Mouse (Mus musculus): Measurements from ENCODE around the gene Ccdc194.

Ccdc194 gene

GRCm38 (mm10) chr8:71525226-71526050, at the start of gene Ccdc194:
TSS of gene Ccdc194 (minus strand) at chr8:71525711.
- DNase-seq (ENCODE audit: low spot score) = no peak

GRCm38 (mm10) chr8:71575020-71575419, 49.5 kb upstream of the Ccdc194 start:
- no peak for DNase-seq (ENCODE audit: low spot score)

GRCm38 (mm10) chr8:71574426-71574825, 48.9 kb upstream of the Ccdc194 start:
- no peak for DNase-seq (ENCODE audit: low spot score)

GRCm38 (mm10) chr8:71572847-71573633, 47.5 kb upstream of the Ccdc194 start:
- peak; percentile 53 for DNase-seq (ENCODE audit: low spot score)

GRCm38 (mm10) chr8:71572077-71572476, 46.6 kb upstream of the Ccdc194 start:
- no peak for DNase-seq (ENCODE audit: low spot score)

GRCm38 (mm10) chr8:71570291-71570954, 44.9 kb upstream of the Ccdc194 start:
- DNase-seq (ENCODE audit: low spot score) = peak; percentile 94

GRCm38 (mm10) chr8:71569366-71570290, 44.1 kb upstream of the Ccdc194 start:
- peak; percentile 80 for DNase-seq (ENCODE audit: low spot score)

- no peak for DNase-seq (ENCODE audit: low spot score)
Measured at GRCm38 (mm10) chr8:71568941-71569340, 43.4 kb upstream of the Ccdc194 start.

- peak; percentile 94 for DNase-seq (ENCODE audit: low spot score)
Measured at GRCm38 (mm10) chr8:71568387-71568937, 43.0 kb upstream of the Ccdc194 start, which contains the start of gene Slc27a1. TSS of gene Slc27a1 (plus strand) at chr8:71568882.

GRCm38 (mm10) chr8:71567587-71567986, 42.1 kb upstream of the Ccdc194 start:
- DNase-seq (ENCODE audit: low spot score) = no peak

GRCm38 (mm10) chr8:71566501-71566900, 41.0 kb upstream of the Ccdc194 start, which contains the start of gene Nxnl1:
TSS of gene Nxnl1 (minus strand) at chr8:71566601.
- no peak for DNase-seq (ENCODE audit: low spot score)

GRCm38 (mm10) chr8:71563992-71564391, 38.5 kb upstream of the Ccdc194 start:
- DNase-seq (ENCODE audit: low spot score) = no peak

- no peak for DNase-seq (ENCODE audit: low spot score)
Measured at GRCm38 (mm10) chr8:71562751-71563150, 37.2 kb upstream of the Ccdc194 start.

- DNase-seq (ENCODE audit: low spot score) = peak; percentile 86
Measured at GRCm38 (mm10) chr8:71561401-71561800, 35.9 kb upstream of the Ccdc194 start.

GRCm38 (mm10) chr8:71560765-71561164, 35.3 kb upstream of the Ccdc194 start:
- DNase-seq (ENCODE audit: low spot score) = no peak

- DNase-seq (ENCODE audit: low spot score) = no peak
Measured at GRCm38 (mm10) chr8:71560071-71560470, 34.6 kb upstream of the Ccdc194 start.

- no peak for DNase-seq (ENCODE audit: low spot score)
Measured at GRCm38 (mm10) chr8:71558958-71559690, 33.6 kb upstream of the Ccdc194 start.

GRCm38 (mm10) chr8:71558071-71558957, 32.8 kb upstream of the Ccdc194 start, which contains the start of gene Tmem221:
TSS of gene Tmem221 (minus strand) at chr8:71558871.
- DNase-seq (ENCODE audit: low spot score) = no peak

- DNase-seq (ENCODE audit: low spot score) = no peak
Measured at GRCm38 (mm10) chr8:71554644-71555043, 29.1 kb upstream of the Ccdc194 start.

Measured in adipocyte (in vitro differentiated cells).